Mouse (Mus musculus) liver, embryonic 15.5 days (tissue): ENCODE data around the gene Mybphl. TPM values are rescaled to one million over a fixed set of nuclear protein-coding genes. Genes with fewer than 3 reads are reported as not detected.

Experiments used
- ATAC-seq: fragments of 200-750 bp; cut with Nextera tagmentation; 2 replicates; pipeline ENCODE4 v1.8.0; 2017; ENCODE audit warnings: moderate number of reproducible peaks, mild to moderate bottlenecking, moderate library complexity; ENCODE audit not compliant: insufficient read depth
- H3K27ac ChIP-seq: fragments of 300-500 bp; sonication (generic); replicated peaks from 2 replicates; pipeline ENCODE4 v1.5.1; 2015; ENCODE audit warnings: mild to moderate bottlenecking, inconsistent platforms
- H3K27me3 ChIP-seq: fragments of 300-500 bp; sonication (generic); 2 replicates; pipeline ENCODE4 v1.6.1; 2015; ENCODE audit warnings: mild to moderate bottlenecking, inconsistent platforms
- H3K36me3 ChIP-seq: fragments of 300-500 bp; sonication (generic); replicated peaks from 2 replicates; pipeline ENCODE4 v1.6.1; 2015; ENCODE audit warnings: moderate library complexity, mild to moderate bottlenecking, inconsistent platforms
- H3K4me1 ChIP-seq: fragments of 300-500 bp; sonication (generic); replicated peaks from 2 replicates; pipeline ENCODE4 v1.6.1; 2015; ENCODE audit warnings: inconsistent platforms
- H3K4me2 ChIP-seq: fragments of 300-500 bp; sonication (generic); 2 replicates; pipeline ENCODE4 v1.6.1; 2015; ENCODE audit warnings: moderate library complexity, mild to moderate bottlenecking, inconsistent platforms
- H3K4me3 ChIP-seq: fragments of 300-500 bp; sonication (generic); replicated peaks from 2 replicates; pipeline ENCODE4 v1.5.1; 2015; ENCODE audit warnings: mild to moderate bottlenecking, inconsistent platforms
- H3K9ac ChIP-seq: fragments of 300-500 bp; sonication (generic); 2 replicates; pipeline ENCODE4 v1.6.1; 2015; ENCODE audit warnings: moderate library complexity, mild to moderate bottlenecking, inconsistent platforms
- H3K9me3 ChIP-seq: fragments of 300-500 bp; sonication (generic); replicated peaks from 2 replicates; pipeline ENCODE4 v1.6.1; 2016; ENCODE audit warnings: inconsistent platforms
- WGBS: fragments of 180-500 bp; shearing (Covaris S2); methylation state at CpG from one replicate; pipeline ENCODE4 v1.1.7; 2015; ENCODE audit warnings: mixed read lengths; ENCODE audit not compliant: insufficient replicate concordance; 5-methylcytosine and 5-hydroxymethylcytosine counted together
- polyA plus RNA-seq: library from polyadenylated mRNA; unstranded; fragments of >200 nt; fragmentation: Nextera tagmentation; extraction: Ambion mirVana; gene quantifications from 2 replicates; pipeline ENCODE4 v1.2.1, GENCODE M21; 2015

Gene Mybphl
- polyA plus RNA-seq, 1 experiment from 2014 or later: 0.56 TPM

DNA sequence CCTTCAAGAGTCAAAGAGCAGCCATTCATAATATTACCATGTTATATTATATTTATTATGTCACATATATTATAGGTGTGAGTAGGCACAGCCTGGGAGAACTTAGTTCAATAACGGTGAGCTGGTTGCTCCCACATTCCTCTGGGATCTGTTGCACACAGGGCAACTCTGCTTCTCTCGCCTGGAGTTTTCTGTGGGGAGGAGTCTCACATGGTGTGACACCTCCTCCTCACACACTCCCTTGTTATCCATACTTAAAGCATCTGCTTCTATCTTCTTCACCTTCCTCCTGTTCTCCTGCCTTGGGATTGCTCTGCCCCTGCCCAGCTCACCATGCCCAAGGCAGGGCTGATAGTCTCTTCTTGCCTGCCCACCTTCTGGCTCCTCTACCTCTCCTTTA lies 23.7 kb upstream of the Mybphl start:
- Histone ChIP-seq H3K36me3 (peaks cover 26% of the 10 kb centered on the region), H3K4me3 (no peak overlapping the region), H3K9ac (no peak overlapping the region), H3K4me1 (0 out of 2 replicates have a peak, but pooled peaks cover 2% of the 10 kb centered on the region), H3K27me3 (no peaks in the 10 kb centered on the region), H3K9me3 (no peaks in the 10 kb centered on the region), H3K4me2 (no peak overlapping the region), H3K27ac (no peak overlapping the region)
- ATAC-seq: no peak
- 68% methylated on average over 2 of the region's 2 CpGs for WGBS

DNA sequence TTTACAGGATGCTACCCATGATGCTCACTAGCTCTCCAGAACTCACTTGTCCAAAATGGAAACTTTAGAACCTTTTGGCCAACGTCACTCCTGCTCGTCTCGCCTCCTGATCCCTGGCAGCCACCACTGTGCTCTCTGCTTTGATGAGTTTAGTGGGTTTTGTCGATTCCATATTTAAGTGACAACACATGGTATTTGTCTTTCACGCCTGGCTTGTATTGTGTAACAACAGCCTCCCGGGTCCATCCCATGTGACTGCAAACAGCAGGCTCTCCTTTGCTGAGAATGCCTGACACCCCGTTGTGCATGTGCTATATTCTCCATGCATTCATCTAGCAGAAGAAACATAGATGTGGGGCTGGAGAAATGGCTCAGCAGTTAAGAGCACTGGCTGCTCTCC lies 22.5 kb upstream of the Mybphl start:
- no peak overlapping the region for H3K4me3 ChIP-seq
- 66% methylated on average over 7 of the region's 7 CpGs for WGBS
- no peaks in the 10 kb centered on the region for H3K27me3 ChIP-seq
- no peak for ATAC-seq
- H3K9ac ChIP-seq: no peak overlapping the region
- H3K9me3 ChIP-seq: no peaks in the 10 kb centered on the region
- H3K36me3 ChIP-seq: peaks cover 26% of the 10 kb centered on the region
- no peak overlapping the region for H3K27ac ChIP-seq
- no peak overlapping the region for H3K4me2 ChIP-seq
- 0 out of 2 replicates have a peak, but pooled peaks cover 2% of the 10 kb centered on the region for H3K4me1 ChIP-seq

DNA sequence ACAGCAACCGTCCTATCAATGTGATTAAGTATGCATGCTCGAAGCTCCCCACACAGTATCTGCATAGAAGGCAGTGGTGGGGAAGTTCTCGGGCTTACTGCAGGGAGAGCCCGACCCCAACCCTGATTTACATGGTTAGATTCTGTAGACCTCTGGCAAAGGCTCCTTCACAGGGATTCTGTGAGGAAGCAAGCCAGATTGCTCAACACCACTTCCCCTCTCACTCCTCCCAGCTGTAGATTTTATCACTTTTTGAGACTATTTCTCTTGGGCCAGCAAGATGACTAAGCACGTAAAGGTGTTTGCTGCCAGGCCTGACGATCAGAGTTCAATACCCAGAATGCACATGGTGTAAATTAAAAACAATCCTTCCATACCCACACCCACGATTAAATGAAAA lies 18.9 kb upstream of the Mybphl start:
- Histone ChIP-seq H3K27me3 (no peaks in the 10 kb centered on the region), H3K36me3 (peaks cover 30% of the 10 kb centered on the region), H3K4me1 (0 out of 2 replicates have a peak, but pooled peaks cover 2% of the 10 kb centered on the region), H3K27ac (no peak overlapping the region), H3K4me2 (no peak overlapping the region), H3K4me3 (no peak overlapping the region), H3K9me3 (no peaks in the 10 kb centered on the region), H3K9ac (no peak overlapping the region)
- no peak for ATAC-seq
- 32% methylated on average over 7 of the region's 7 CpGs for WGBS

DNA sequence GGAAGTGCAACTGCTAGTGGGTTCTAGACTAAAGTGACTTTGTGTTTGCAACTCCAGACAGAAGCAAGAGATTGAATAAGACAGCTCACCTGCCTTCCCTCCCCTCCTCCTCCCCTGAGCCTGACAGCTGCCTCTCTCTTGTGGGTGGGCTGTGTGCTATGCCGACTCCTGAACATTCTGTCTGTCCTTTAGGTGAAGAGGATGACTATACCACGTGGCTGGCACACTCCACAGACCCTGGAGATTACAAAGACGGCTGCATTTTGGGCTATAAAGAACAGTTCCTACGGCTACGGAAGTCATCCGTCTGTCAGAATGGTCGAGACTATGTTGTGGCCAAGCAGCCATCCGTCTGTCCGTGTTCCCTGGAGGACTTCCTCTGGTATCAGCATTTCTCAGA lies 16.3 kb upstream of the Mybphl start:
- no peak for ATAC-seq
- WGBS: 66% methylated on average over 9 of the region's 9 CpGs

DNA sequence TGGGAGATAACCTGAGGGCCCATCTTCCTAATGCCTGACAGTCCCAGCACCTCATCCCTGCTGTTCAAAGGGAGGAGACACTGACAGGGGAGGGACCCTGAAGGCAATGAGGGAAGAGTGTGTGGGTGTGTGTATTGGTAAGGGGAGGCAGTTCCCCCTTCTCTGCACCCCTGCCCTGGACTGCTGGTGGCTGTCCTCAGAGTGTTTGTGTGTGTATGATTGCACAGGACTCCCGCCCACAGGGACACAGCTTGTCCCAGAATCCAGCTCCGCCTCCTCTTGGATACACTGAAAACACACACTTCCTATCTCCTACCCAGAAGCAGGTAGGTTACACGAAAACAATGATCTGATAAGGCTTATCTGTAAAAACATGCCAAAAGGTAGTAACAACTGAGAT lies 9.5 kb upstream of the Mybphl start:
- Histone ChIP-seq H3K27ac (no peak overlapping the region), H3K4me2 (no peak overlapping the region), H3K4me3 (no peak overlapping the region), H3K27me3 (no peaks in the 10 kb centered on the region), H3K36me3 (peaks cover 18% of the 10 kb centered on the region; the same call in 1 of the 2 replicates), H3K9me3 (no peaks in the 10 kb centered on the region), H3K9ac (no peak overlapping the region), H3K4me1 (no peaks in the 10 kb centered on the region)
- WGBS: 44% methylated on average over 3 of the region's 3 CpGs
- ATAC-seq: no peak

More for the DNA sequence above, 16.3 kb upstream of the Mybphl start:
- Histone ChIP-seq H3K36me3 (peaks cover 31% of the 10 kb centered on the region), H3K27me3 (no peaks in the 10 kb centered on the region), H3K4me1 (no peaks in the 10 kb centered on the region), H3K27ac (no peak overlapping the region), H3K4me3 (no peak overlapping the region), H3K9ac (no peak overlapping the region), H3K4me2 (no peak overlapping the region), H3K9me3 (no peaks in the 10 kb centered on the region)

DNA sequence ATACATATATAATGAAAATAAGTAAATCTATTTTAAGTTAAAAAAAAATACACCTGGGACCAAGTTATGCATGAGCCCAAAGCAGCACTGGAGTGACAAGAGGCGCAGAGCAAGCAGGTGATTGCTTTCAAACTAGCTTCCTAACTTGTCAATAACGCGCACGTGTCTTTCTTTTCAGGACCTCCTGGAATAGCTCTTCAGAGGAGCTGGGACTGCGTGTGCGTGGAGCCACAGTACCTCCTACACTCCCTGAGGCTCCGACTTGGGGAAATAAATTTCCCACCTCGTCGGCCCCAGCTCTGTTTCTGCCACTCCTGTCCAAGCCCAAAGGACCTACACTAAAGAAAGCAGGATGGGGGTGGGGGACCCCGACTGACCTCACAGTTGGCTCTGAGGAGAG lies 7.7 kb upstream of the Mybphl start:
- no peak for ATAC-seq
- Histone ChIP-seq H3K27ac (no peak overlapping the region), H3K36me3 (peaks cover 12% of the 10 kb centered on the region; the same call in 1 of the 2 replicates), H3K4me3 (no peak overlapping the region), H3K27me3 (no peaks in the 10 kb centered on the region), H3K9ac (no peak overlapping the region), H3K4me2 (no peak overlapping the region), H3K4me1 (peaks cover 3% of the 10 kb centered on the region; the same call in 1 of the 2 replicates), H3K9me3 (no peaks in the 10 kb centered on the region)
- WGBS: 75% methylated on average over 10 of the region's 10 CpGs

DNA sequence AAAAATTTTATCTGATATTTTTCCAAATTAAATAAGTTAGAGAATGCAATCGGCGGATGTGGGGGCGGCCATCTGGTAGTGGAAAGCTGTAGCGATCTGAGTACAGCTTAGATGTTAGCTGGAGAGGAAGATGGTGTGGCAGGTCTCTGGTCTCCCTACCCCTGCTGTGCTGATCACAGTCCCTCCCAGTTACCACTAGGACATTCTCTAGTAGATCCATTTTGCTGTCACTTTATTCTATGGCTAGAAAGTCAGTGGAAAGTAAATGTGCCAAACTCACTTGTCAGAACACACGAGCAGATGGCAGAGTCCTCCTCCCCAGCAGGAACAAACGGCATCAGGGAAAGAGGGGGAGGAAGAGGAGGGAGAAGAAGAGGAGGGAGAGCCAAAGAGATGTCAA lies 6.3 kb upstream of the Mybphl start:
- Histone ChIP-seq H3K27ac (no peak overlapping the region), H3K9me3 (no peaks in the 10 kb centered on the region), H3K4me1 (peaks cover 3% of the 10 kb centered on the region; the same call in 1 of the 2 replicates), H3K27me3 (no peaks in the 10 kb centered on the region), H3K4me3 (no peak overlapping the region), H3K9ac (no peak overlapping the region), H3K36me3 (peaks cover 12% of the 10 kb centered on the region; the same call in 1 of the 2 replicates), H3K4me2 (no peak overlapping the region)
- no peak for ATAC-seq
- WGBS: 65% methylated on average over 6 of the region's 6 CpGs

DNA sequence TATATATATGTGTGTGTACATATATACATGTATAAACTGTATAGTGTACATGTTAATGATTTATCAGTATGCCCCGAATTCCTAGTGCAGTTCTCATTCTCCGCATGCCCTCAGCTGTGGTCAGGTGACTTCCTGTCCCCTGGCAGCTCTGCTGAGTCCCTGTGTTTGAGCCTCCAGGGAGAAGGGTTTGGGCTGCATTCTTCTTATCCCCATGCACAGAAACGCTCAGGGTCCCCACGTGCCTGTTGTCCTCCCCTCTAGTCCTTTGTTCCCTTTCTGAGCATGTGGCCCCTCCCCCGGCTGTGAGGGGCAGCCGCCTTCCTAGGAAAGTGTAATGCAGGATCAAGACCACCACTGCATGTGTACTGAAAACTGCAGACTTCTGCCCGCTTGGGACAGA lies 3.8 kb upstream of the Mybphl start:
- ATAC-seq: no peak
- Histone ChIP-seq H3K4me2 (no peak overlapping the region), H3K27ac (no peak overlapping the region), H3K9me3 (no peaks in the 10 kb centered on the region), H3K9ac (no peak overlapping the region), H3K27me3 (no peaks in the 10 kb centered on the region), H3K4me3 (no peak overlapping the region), H3K36me3 (0 out of 2 replicates have a peak, but pooled peaks cover 3% of the 10 kb centered on the region), H3K4me1 (peaks cover 16% of the 10 kb centered on the region)
- WGBS: 13% methylated on average over 7 of the region's 7 CpGs

DNA sequence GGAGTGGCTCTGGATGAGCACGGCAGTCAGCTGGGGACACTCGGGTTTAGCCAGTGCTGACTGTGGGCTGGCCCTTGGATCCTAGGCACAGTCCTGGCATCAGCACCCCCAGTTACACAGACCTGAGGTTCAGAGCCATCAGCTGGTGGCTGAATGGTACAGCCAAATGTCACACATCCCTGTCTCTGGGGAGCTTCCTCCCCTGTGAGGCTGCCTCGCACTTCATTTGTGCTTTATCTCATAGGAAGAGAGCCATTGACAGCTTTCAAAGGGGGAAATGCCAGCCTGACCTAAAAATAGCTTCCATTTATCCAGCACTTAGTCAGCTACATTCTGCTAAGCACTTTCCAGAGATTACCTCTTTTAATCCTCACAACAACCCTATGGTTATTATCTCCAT lies 1.1 kb upstream of the Mybphl start:
- Histone ChIP-seq H3K27ac (no peak overlapping the region), H3K9me3 (no peaks in the 10 kb centered on the region), H3K4me3 (no peak overlapping the region), H3K4me2 (no peak overlapping the region), H3K36me3 (no peaks in the 10 kb centered on the region), H3K27me3 (no peaks in the 10 kb centered on the region), H3K4me1 (peaks cover 19% of the 10 kb centered on the region), H3K9ac (no peak overlapping the region)
- ATAC-seq: no peak
- WGBS: 36% methylated on average over 3 of the region's 3 CpGs

DNA sequence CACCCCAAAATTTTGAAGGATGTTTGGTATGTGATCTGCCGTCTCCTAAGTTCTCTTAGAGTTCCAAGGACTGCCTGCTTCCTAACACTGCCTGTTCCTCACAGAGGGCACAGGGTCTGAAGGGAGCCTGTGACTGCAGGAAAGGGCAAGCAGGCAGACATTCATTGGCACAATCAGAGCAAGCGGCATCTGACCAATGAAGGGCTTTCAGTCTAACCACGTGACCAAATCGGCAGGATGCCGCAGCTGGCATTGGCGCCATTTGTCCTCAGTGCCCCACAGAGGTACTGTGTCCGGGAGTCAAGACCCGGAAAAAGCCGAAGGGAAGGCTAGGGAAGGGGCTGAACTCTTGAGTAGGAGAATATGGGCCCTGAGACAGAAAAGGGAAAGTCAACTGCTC lies 2.5 kb downstream of the Mybphl start:
- Histone ChIP-seq H3K4me1 (peaks cover 22% of the 10 kb centered on the region), H3K27me3 (no peaks in the 10 kb centered on the region), H3K4me2 (no peak overlapping the region), H3K36me3 (no peaks in the 10 kb centered on the region), H3K9ac (no peak overlapping the region), H3K9me3 (no peaks in the 10 kb centered on the region), H3K4me3 (no peak overlapping the region), H3K27ac (peak overlapping the region; percentile 34; the same call in 1 of the 2 replicates)
- WGBS: 46% methylated on average over 9 of the region's 9 CpGs
- no peak for ATAC-seq

DNA sequence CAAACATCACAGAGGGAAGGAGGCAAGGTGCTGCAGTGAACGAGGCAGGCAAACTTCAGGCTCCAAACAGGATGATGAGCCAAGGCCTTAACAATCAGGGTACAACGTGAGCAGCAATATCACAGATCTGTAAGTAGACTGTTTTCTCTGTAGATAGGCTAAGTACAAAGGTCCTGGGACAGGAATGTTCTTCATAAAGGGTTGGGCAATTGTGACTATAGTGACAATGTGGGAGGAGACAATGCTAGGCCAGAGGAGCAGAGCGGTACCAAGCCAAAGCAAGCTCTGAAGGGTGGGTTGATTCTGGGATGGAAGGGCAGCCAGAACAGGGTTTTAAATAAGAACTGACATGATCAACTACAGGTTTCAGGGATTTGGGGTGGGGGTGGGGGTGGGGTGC lies 3.1 kb downstream of the Mybphl start:
- Histone ChIP-seq H3K27ac (peak overlapping the region; percentile 34; the same call in 1 of the 2 replicates), H3K9me3 (no peaks in the 10 kb centered on the region), H3K4me1 (peaks cover 26% of the 10 kb centered on the region), H3K4me3 (no peak overlapping the region), H3K36me3 (no peaks in the 10 kb centered on the region), H3K4me2 (no peak overlapping the region), H3K27me3 (no peaks in the 10 kb centered on the region), H3K9ac (no peak overlapping the region)
- peak; percentile 64 for ATAC-seq
- 53% methylated on average over 3 of the region's 3 CpGs for WGBS

DNA sequence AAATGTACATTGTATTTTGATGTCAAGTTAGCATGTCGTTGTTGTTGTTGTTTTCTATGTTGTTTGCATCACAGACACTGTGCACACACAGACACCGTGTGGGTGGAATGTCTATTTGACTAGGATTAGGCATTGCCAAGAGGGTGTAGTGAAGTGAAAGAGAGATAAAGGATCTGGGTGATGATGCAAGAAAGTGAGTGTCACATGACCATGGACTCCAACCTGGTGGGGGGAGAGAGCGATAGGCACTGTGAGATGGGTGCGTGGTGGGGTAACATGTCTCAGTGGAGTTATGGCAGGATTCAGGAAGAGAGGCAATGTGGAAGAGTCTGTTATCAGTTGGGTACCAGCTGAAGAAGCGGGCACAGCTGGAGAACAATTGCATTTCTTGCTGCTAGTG lies 4.0 kb downstream of the Mybphl start:
- ATAC-seq: peak; percentile 38
- no peaks in the 10 kb centered on the region for H3K9me3 ChIP-seq
- H3K4me1 ChIP-seq: peaks cover 25% of the 10 kb centered on the region
- no peaks in the 10 kb centered on the region for H3K27me3 ChIP-seq
- H3K4me3 ChIP-seq: no peak overlapping the region
- H3K36me3 ChIP-seq: no peaks in the 10 kb centered on the region
- no peak overlapping the region for H3K27ac ChIP-seq
- no peak overlapping the region for H3K4me2 ChIP-seq
- no peak overlapping the region for H3K9ac ChIP-seq
- 41% methylated on average over 5 of the region's 5 CpGs for WGBS
